Mouse (Mus musculus) cerebellum, adult 8-10 months (tissue): ENCODE results near the gene Nfyc.

ENCODE experiments used
- DNase-seq: peaks from one replicate; pipeline ENCODE4 v3.0.0; 2022

The Nfyc gene

DNA sequence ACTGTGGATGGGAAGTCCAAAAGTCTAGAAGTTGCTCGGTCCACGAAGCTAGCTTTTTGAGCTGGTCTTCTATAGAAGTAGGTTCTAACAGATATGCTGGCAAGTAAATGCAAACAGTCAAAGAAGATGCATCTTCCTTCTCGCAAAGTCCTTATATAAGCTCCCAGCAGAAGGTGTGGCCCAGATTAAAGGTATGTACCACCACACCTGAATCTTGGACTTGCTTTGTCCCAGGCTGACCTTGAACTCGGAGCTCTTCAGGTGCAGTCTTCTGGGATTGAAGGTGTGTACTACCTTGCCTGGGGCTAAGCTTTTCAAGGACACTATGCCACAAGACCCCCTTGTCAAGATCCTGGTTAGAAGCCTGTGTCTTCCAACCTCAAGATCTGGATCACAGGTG lies at the start of gene Nfyc:
TSS of gene Nfyc (minus strand) at position 101 of the 400 bp plus-strand sequence.
- DNase-seq, result no peak

DNA sequence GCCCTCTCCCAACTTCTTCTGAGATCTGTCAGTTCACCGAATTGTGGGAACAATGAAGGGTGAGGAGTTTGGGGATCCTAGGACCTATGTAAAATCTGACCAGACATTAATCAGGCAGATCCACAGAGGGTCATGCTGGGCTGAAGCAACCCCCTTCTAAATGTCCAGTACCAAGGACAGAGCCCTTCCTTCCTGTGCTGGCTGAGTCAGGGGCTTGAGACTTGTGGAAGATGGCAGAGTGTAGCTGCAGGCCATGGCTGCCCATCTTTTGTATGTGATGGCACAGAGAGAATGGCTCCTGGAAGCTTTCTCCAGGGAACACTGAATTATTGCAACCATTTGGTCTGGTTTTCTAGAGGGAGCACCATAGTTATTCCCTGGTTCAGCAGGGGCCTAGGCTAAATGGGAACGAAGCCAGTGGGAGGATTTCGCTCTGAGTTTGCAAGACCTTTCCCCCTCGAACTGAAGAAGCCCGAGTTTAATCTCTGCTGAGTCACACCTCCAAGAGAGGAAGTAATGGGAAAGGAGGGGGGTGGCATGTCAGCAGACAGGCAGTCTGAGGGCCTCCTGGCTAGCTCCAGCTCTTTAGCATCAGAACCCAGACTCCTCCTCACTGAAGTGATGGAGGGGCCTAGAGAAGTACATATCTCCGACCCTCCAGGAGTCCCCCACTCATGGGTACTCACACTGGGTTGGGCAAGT lies 49.5 kb upstream of the Nfyc start:
- DNase-seq, result no peak

DNA sequence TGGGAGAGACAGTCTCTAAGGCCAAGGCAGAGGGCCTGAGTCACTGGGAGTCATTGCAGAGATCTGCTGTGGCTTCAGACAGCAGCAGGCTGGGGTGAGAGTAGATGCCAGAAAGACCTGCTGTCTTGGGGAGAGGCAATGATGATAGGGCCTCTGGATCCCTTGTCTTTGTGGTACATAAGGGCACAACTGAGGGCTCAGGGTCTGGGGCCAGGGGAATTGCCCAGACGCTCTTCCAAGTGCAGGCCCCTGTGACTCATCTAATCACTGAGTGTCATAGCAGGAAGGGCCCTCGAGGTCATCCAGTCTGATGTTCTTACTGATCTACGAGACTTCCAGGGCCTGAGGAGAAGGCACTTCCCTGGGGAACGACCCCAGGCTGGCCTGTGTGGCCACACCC lies 48.0 kb upstream of the Nfyc start:
- no peak for DNase-seq

DNA sequence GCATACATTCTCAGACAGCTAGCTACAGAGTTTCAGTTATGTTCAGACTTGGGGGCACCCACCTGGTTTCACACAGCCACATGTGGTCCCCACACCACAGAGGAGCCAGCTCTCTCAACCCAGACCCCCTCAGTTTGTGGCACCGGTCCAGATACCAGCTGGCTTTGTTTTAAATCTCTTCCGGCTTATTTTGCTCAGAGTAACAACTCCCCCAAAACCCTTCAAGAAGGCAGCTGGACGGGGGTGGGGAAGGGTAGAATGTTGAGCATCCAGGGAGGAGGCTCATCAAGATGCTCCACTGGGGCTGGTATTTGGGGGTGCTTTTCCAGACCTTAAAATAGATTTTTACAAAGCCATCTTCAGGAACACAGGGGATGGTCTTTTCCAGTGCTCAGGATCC lies 47.4 kb upstream of the Nfyc start:
- no peak for DNase-seq

DNA sequence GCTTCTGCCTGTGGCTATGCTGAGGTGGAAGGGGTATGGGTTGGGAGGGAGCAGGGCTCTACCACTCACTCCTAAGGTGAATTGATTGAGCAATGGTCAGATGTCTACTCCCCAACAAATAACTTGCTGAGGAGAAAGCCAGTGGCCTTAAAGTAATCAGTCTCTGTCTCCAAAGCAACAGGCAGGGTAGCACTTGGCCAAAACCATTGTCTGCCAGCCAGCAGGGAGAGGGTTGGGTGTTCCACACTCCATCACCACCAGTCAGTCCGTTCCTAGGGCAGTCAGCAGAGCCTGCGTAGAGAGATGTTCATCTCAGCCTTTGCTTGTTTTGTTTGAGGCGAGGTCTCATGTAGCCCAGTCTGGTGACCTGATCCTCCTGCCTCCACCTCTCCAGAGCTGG lies 44.6 kb upstream of the Nfyc start:
- DNase-seq, result no peak

DNA sequence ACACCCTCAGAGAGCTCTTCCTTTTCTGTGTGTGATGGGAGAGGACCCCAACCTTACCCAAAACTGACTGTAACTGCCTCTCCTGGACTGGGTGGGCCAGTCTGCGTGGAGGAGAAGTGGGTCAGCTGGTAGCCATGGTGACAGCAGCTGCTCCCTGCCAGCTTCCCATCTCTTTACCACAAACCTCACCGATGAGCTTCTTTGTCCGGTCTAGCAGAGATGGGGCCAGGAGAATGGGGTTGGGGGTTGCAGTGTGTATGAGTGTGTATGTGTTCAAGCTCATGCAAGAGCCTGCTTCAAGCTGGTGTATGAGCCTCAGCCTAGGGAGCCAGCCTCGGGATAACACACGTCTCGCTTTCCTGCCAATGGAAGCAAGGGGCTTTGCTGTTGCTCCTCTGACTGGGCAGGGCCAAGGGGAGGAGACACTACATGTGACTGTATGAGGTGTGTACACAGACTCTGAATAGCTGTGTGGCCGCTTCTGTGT lies 38.9 kb upstream of the Nfyc start:
- DNase-seq, result no peak

DNA sequence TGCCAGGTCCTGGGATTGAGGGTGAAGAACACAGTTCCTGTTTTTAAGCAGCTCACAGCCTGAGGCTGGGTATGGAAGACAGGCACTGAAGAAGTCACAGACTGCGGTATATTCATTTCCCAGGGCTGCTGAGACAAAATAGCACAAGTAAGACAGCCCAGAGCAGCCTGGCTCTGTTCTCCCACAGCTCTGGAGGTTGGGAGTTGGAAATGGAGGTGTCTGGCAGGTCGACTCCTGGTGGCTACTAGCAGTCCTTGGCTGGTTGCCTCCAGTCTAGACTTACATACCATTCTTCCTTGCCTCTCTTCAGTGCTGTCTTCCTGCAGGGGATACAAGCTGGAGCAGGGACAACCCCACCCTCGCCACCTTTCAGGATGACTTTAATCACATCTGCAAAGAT lies 37.6 kb upstream of the Nfyc start:
- no peak for DNase-seq

DNA sequence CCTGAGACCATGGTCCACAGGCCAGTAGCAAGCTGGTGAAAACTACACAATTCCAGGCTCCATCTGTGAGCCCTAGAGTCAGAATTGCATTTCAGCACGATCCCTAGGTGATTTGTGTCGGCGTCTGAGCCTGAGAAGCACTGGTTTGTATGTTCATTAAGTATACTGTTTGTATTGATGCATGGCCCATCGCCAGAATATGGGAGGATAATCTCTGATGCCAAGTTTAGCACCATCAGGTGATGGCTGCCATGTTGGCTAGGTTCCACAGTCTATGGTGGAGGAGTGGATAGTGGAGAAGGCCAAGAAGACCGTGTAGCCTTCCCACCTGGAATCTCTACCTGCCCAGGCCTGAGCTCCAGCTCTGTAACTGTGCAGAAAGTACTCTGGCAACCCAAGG lies 36.9 kb upstream of the Nfyc start:
- DNase-seq, result no peak

DNA sequence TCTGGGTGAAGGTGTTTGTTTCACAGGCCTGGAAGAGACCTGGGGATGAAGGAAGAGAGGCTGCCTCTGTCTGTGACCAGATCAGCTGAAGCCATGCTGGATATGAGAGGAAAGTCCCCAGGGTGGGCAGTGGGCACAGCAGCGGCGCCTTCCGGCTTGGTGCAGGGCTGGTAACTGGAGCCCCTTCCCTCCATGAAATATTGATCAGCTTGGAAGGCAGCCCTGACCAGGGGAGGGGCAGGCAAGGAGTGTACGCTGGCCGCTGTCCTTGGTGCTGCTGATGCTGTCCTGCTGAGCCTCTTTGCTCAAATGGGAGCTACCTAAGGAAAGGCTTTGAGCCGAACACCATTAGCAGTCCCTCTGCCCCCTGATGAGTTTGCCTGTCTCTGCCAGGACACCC lies 34.8 kb upstream of the Nfyc start:
- DNase-seq, result no peak

DNA sequence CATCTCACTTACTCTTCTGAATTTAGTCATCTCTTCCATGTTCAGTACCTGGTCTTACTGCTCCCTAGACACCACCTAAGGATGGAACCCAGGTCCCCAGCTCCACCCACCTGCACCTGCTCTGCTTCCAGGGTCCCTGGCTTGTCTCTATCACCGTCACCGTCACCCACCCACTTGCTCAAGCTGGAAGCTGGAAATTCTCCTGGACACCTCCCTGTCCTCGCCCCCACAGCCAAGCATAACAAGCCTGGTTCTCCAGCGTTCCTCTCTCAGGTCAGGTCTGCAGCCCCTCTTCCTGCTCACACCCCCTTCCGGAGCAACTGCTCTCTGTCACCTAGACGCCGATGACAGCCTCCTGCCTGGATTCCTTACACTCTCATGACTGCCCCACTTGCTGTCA lies 28.5 kb upstream of the Nfyc start:
- no peak for DNase-seq

DNA sequence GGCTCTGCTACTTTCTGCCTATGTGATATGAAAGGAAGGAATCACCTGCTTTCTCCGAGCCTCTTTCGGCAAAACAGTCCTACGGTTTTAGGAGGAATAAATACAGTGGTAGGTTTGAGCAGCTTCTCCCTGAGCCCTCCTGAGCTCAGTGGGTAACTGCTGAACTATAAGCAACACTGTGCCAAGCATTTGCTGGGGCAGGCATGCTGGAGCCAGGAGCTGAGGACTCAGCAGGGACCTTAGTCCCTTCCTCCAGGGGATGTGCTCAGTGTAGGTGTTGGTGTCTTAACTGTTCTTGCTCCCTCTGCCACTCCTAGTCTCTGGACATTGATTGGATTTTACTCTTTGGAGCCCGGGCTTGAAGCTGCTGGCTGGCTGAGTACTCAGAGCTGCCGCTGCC lies 25.0 kb upstream of the Nfyc start:
- DNase-seq, result no peak

DNA sequence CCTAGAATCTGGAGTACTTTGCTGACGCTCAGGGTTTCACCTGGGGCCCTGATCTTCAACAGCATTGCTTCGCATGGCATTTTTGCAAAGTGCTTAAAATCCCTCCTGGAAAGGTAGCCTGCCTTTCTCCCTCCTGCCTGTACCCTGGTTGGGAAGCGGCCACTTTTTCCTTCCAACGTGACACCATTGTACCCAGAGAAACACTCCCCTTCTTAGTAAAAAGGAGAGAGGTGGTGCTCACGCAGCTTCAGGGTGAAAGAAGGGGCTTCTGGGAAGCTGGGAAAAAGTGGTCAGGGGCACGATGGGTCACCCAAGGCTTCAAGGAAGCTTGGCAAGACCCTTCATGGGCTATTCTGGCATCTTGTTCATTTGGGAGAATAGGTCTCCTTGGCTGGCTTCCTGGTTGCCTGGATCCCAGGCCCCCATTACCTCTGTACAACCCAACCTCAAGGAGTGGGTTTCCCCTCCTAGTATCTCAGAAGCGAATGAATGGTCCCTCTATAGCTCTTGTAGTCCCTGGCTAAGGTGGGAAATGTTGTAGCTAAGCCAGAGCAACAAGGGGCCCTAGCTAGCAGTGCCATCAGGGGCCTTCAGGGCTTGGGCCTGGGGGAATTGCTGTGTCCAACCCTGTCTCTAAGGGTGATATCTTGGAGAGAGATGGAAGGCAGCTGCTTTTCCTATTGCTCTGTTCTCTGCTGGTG lies 24.1 kb upstream of the Nfyc start:
- DNase-seq, result no peak

DNA sequence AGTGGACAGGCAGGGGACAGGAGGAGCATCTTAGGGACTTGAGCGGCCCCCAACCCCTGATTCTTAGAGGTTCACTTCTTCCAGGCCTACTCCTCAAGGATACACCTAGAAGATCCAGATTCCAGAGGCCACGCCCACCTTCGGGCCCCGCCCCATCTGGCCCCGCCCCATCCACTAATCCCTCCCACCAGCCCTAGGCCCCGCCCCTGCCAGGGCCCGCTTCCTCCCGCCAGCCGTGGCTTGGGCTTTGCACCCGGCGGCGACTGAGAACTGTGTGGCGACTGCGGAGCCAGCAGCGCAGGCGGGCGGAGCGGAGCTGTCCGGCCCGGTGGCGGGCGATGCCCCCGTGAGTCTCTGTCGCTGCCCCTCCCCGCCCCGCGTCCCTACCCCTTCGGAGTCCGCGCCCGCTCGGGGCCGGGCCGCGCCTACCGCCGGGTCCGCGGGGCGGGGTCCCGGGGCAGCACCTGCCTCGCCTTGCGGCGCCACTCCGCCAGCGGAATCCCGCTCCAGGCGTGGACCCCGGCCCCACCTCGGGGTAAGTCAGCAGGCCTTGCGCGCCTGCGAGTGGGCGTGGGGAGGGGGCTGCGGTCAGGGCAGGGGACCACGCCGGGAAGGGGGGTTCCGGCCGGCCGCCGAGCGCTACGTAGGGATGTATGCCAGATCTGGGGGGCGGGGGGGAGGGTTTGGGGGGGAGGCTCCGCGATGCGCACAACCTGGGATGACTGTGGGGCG lies 23.4 kb upstream of the Nfyc start, which contains the start of gene Rims3:
TSS of gene Rims3 (plus strand) at position 229 of the 732 bp plus-strand sequence.
- peak; percentile 74 for DNase-seq

DNA sequence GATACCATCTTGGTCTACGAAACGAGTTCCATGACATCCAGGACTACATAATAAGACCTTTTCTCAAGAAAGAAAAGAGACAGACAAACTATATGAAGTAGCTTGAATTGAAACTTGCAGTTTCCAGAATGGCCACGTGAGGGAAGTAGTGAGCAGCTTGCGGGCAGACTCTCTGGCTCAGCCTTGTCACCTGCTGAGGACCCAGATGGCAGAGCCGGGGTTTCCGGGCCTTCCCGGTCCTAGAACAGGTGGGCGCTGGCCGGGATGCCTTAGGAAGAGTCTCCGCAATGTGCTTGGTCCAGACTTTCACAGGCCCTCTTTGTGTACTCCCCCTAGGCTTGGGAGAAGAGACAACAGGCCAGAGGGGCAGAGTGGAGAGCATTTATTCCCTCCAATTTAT lies 19.6 kb upstream of the Nfyc start:
- DNase-seq, result peak; percentile 97

DNA sequence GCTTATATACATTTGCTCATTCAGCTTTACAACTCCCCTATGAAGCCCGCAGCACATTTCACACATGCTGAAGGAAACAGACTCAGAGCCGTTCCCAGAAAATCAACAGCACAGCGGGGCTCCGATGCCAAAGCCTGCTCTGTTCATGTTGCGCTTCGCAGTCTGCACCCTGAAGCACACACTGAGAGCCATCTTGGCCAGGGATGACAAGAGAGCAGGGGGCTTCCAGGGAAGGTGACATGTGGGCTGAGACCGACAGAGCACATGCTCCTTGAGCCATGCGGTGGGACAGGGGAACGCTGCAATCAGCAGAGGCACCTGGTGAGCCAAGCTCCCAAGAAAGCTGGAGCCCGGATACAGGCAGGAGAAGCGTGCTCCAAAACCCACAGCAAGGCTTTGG lies 18.1 kb upstream of the Nfyc start:
- peak; percentile 53 for DNase-seq

DNA sequence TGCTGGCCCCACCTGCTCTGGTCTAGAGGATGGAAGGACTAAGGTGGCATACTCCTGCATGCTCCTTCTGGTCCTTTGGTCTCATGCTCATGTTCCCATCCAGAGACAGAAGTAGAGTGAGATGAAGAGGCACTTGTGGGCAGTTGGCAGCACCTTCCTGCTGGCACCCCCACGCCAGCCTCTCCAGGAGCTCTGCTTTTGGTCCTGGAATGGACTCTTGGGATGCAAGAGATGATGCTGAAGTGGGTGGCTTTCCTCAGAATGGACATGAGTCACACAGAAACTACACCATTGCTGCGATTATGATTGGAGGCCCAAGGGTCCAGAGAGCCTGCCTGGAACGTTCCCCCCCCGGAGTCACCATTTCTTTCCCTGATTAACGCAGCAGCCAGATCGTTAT lies 17.5 kb upstream of the Nfyc start:
- DNase-seq, result no peak

DNA sequence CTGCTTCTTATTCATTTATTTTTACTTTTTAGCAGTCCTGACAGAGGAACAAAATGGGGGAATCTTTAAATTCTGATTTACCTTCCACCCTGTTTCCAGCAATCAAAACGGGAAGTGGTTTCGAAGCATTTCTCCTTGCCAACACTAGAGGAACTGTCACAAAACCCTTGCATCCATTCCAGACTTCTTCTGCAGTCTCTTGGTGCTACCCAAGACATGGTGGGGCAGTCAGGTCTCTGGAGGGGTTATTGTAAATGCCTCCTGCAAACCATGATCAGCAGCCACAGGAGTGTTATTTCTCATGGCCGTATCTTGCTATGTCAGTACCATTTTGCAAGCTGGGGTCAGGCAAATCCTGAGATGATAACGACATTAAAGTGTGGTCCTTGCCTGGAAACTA lies 13.7 kb upstream of the Nfyc start:
- no peak for DNase-seq

DNA sequence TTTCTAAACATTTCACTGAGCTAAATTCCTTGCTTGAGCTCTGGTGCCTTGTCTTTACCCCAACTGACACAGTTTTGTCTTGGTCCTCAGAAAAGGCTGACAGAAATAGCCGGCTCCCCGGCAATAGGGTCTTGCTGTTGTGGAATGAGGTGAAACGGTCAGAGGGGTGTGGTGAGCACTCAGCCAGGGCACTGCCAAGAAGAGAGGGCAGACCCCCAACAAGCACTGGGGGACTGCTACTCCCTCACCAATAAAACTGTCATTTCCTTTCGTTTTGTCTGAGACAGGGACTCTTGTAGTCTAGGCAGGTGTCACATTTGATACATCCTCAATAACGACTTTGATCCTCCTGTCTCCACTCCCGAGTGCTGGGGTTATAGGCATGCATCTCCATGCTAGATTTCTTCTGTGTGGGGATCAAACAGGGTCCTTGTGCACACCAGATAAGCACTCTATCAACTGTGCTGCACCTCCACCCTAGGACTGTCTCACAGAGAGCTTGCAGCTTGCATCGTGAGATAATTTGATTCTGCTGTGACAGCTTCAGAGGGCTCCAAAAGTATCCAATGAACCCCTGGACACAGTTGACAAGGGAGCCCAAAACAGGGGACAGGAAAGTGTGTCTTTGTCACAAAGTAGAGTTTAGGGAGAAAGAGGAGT lies 13.2 kb upstream of the Nfyc start:
- no peak for DNase-seq

DNA sequence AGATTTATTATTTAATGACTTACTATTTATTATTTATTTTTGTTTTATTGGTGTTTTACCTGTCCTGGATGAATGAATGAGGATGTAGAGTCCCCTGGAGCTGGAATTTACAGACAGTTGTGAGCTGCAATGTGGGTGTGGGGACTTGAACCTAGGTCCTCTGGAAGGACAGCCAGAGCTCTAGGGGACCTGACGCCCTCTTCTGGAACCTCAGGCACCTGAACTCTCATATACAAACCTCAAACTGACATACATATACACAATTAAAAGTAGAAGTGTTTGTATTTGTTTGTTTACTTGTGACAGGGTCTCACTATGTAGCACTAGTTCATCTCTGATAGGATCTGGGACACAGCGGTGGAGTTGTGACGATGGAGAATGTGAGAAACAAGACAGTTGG lies 10.0 kb upstream of the Nfyc start:
- DNase-seq, result no peak

DNA sequence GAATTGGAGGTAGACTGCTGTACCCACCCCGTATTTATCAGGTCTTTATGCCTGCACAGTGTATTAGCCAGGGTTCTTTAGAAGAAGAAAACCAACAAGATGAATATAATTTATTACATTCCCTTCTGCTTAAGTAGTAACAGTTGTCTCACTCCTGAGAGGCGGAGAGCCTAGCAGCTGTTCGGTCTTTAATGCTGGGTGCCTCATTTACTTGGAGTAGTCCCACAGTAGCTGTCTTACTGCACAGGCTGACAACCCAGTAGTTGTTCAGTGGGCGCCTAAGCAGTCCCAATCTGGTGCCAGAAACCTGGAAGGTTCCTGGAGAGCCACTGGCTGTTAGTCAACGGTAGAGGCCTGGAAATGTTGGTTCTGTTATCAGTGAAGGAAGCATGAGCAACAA lies 605 bp downstream of the Nfyc start:
- DNase-seq, result no peak

DNA sequence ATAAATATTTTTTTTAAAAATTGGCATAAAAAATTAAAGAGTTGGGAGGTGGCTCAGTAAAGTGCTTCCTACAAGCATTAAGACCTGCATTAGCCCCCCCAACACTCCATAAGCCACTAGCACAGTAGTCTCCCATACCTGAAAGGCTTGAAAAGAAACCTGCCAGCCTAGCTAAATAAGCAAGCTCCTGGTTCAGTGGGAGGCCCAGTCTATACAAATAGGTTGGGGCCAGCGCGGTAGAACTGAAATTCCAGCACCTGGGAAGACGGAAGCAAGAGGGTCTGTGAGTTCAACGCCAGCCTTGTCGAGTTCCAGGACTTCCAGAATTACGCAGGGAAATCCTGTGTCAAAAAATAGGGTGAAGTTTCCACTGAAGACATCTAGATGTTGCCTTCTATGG lies 5.0 kb downstream of the Nfyc start:
- DNase-seq, result peak; percentile 31

DNA sequence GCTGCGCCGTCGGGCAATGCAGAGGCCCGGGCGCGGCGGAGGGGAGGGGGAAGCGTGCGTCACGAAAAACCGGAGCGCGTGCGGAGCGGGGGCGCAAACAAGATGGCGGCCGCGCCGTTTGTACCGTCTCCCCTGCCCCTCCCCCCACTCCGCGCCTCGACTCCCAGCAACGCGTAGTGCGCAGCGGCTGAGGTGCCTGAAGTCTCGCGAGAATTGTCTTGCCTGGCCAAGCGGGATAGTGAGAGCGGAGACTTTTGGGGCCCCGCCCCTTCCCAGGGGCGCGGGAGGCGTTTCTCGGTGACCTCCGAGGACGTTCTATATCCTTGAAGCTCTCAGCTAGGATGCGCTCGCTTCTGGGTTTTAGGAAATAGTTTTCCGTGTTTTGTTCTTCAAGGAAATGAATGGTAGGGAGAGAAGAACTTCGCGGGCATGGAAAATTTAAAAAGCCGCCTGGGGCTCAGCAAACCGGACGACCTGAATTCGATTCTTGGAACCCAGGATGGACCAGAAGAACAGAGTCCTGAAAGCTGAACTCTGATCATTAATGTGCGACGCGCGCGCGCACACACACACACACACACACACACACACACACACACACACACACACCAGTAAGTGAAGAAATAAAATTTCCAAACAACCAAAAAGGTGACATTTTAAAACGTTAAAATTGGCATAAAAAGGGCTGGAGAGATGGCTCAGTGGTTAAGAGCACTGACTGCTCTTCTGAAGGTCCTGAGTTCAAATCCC lies 5.6 kb downstream of the Nfyc start:
- DNase-seq, result peak; percentile 98

DNA sequence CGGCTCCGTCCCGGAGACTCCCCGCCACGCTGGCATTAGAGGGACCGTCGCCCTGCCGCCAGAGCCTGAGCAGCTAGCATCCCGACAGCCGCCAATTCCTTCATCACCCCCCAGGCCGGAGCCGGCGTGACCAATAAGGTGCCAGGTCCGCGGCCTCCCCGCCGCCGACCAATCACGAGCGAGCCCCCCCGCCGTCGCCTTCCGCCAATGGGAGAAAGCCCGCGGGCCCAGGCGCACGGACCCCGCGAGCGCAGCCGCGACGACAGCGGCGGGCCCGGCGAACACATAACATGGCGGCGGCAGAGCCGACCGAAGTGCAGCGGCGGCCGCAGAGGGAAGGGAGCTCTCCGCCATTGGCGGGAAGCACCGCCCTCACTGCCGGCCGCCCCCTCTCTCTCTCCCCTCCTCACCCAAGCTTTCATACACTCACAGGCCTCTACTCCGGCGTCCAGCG lies 6.2 kb downstream of the Nfyc start:
- DNase-seq, result peak; percentile 98
